Mouse (Mus musculus): ENCODE results near the gene Satb1.

GRCm38 (mm10) chr17:51777813-51778212 lies 55.3 kb downstream of the Satb1 start:
- TF ChIP-seq POLR2A (IDR thresholded peaks at IDR 0.05; ENCODE audit: low read depth, low read length) (no peak), CTCF (IDR thresholded peaks at IDR 0.05; ENCODE audit: borderline replicate concordance, insufficient read depth, low read length) (no peak)

All from embryonic fibroblast, embryonic 13.5 days (primary cell).